Mouse (Mus musculus) erythroid progenitor cell, adult 5-6 weeks (primary cell): ENCODE results near the gene Tars2. TPM values are rescaled to one million over a fixed set of nuclear protein-coding genes. Genes with fewer than 3 reads are reported as not detected.
"Not testable (repeated sequence)": the region's sequence is repeated elsewhere in the genome, so short reads cannot be mapped to it uniquely, and the experiment has no call there.

Source experiments
- ATAC-seq: replicated peaks from 2 replicates; pipeline ENCODE4 v1.8.0; 2016; ENCODE audit warnings: moderate number of reproducible peaks, mild to moderate bottlenecking, moderate TSS enrichment, inconsistent platforms; ENCODE audit not compliant: poor library complexity, low FRiP score, severe bottlenecking
- total RNA-seq, 2 experiments: library from RNA; stranded (forward) in 1 of 2; stranded (reverse) in 1 of 2; fragments of 150-400 nt in 1 of 2; fragments of 186-747, 209-891 nt in 1 of 2; gene quantifications; 2 replicates each; pipeline versions ENCODE4 v1.2.3 to v1.2.4; 2015 to 2017; ENCODE audit warnings: low replicate concordance in 2 of 2

Tars2 gene
- total RNA-seq, 2 experiments from 2014 or later: 0.84 to 8.0 TPM

DNA sequence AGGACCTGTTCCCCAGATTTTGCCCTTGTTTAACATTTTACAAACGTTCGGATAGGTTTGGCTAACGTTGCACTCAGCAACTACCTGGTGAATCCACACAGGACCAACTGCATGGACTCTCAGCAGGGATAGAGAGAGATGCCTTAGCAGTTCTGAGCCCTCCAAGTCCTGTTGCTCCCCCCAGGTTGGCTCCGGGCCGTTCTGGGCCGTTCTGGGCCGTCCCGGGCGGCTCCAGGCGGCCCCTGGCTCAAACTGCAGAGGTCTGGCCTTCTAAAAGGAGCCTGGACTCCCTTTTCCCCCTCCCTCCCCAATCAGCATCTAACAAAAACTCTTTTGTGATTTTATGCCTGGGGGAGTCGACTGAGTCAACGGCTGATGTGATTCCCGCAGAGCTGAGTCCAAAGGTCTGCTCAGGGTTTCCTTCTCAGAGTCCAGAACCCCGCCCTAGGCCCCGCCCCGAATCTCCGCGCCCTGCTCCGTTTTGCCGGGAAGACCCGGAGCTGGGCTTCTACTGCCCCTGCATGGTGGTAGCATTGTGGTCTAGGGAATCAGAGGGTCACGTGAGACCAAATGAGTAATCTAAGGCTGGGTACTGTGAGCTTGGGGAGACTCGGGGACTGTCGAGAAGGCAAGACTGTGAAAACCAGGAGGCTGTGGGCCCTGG lies 58.0 kb downstream of the Tars2 start:
- no peak for ATAC-seq

GRCm38 (mm10) chr3:95701085-95701484 lies 58.9 kb downstream of the Tars2 start:
- no peak for ATAC-seq

- no peak for ATAC-seq
Measured at GRCm38 (mm10) chr3:95700233-95700681, 59.7 kb downstream of the Tars2 start.

- ATAC-seq: no peak
Measured at GRCm38 (mm10) chr3:95698286-95698685, 61.7 kb downstream of the Tars2 start.

- ATAC-seq: no peak
Measured at GRCm38 (mm10) chr3:95696360-95696759, 63.6 kb downstream of the Tars2 start.

- ATAC-seq: no peak
Measured at GRCm38 (mm10) chr3:95695796-95696195, 64.2 kb downstream of the Tars2 start.

GRCm38 (mm10) chr3:95694808-95695703 lies 65.0 kb downstream of the Tars2 start:
- ATAC-seq: no peak

GRCm38 (mm10) chr3:95693821-95694807 lies 65.9 kb downstream of the Tars2 start:
- ATAC-seq: no peak

GRCm38 (mm10) chr3:95692677-95693076 lies 67.3 kb downstream of the Tars2 start:
- no peak for ATAC-seq

GRCm38 (mm10) chr3:95690552-95690951 lies 69.5 kb downstream of the Tars2 start:
- ATAC-seq: not testable (repeated sequence)

Other genes starting within 250 kb of the Tars2 start
- gene Ctss, start 233.4 kb downstream of the Tars2 start, total RNA-seq (2015; ENCODE audit: low replicate concordance): 97.3 and 108 TPM in 2 replicates
- gene Ctss, start 233.4 kb downstream of the Tars2 start, total RNA-seq (2017; ENCODE audit: low replicate concordance): 104 and 120 TPM in 2 replicates
- not detected in 2 replicates for gene Hormad1, start 200.5 kb downstream of the Tars2 start, total RNA-seq (2015; ENCODE audit: low replicate concordance)
- not detected in 2 replicates for gene Hormad1, start 200.5 kb downstream of the Tars2 start, total RNA-seq (2017; ENCODE audit: low replicate concordance)
- gene Golph3l, start 171.3 kb downstream of the Tars2 start, total RNA-seq (2015; ENCODE audit: low replicate concordance): 73.2 and 104 TPM in 2 replicates
- 66.4 and 93.1 TPM in 2 replicates for gene Golph3l, start 171.3 kb downstream of the Tars2 start, total RNA-seq (2017; ENCODE audit: low replicate concordance)
- 65.4 and 75.3 TPM in 2 replicates for gene Ensa, start 135.2 kb downstream of the Tars2 start, total RNA-seq (2015; ENCODE audit: low replicate concordance)
- 117 and 119 TPM in 2 replicates for gene Ensa, start 135.2 kb downstream of the Tars2 start, total RNA-seq (2017; ENCODE audit: low replicate concordance)
- 161 and 212 TPM in 2 replicates for gene Mcl1, start 101.4 kb downstream of the Tars2 start, total RNA-seq (2015; ENCODE audit: low replicate concordance)
- gene Mcl1, start 101.4 kb downstream of the Tars2 start, total RNA-seq (2017; ENCODE audit: low replicate concordance): 104 and 138 TPM in 2 replicates
- 0.84 TPM in 1 of 2 replicates, not detected in the other for gene Adamtsl4, start 72.3 kb downstream of the Tars2 start, total RNA-seq (2015; ENCODE audit: low replicate concordance)
- 0.39 and 1.2 TPM in 2 replicates for gene Adamtsl4, start 72.3 kb downstream of the Tars2 start, total RNA-seq (2017; ENCODE audit: low replicate concordance)
- 6.5 TPM in 1 of 2 replicates, not detected in the other for gene Ecm1, start 20.6 kb downstream of the Tars2 start, total RNA-seq (2015; ENCODE audit: low replicate concordance)
- not detected in 2 replicates for gene Ecm1, start 20.6 kb downstream of the Tars2 start, total RNA-seq (2017; ENCODE audit: low replicate concordance)
- gene Rprd2, start 58.7 kb upstream of the Tars2 start, total RNA-seq (2015; ENCODE audit: low replicate concordance): 23.5 and 24.9 TPM in 2 replicates
- 21.3 and 24.0 TPM in 2 replicates for gene Rprd2, start 58.7 kb upstream of the Tars2 start, total RNA-seq (2017; ENCODE audit: low replicate concordance)
- 56.2 and 83.6 TPM in 2 replicates for gene Prpf3, start 95.7 kb upstream of the Tars2 start, total RNA-seq (2015; ENCODE audit: low replicate concordance)
- gene Prpf3, start 95.7 kb upstream of the Tars2 start, total RNA-seq (2017; ENCODE audit: low replicate concordance): 37.7 and 84.2 TPM in 2 replicates
- 43.2 and 59.5 TPM in 2 replicates for gene Mrps21, start 111.3 kb upstream of the Tars2 start, total RNA-seq (2015; ENCODE audit: low replicate concordance)
- 102 and 123 TPM in 2 replicates for gene Mrps21, start 111.3 kb upstream of the Tars2 start, total RNA-seq (2017; ENCODE audit: low replicate concordance)
- gene Ciart, start 122.0 kb upstream of the Tars2 start, total RNA-seq (2015; ENCODE audit: low replicate concordance): not detected in 2 replicates
- gene Ciart, start 122.0 kb upstream of the Tars2 start, total RNA-seq (2017; ENCODE audit: low replicate concordance): 1.8 TPM in 1 of 2 replicates, not detected in the other
- 8.8 and 10.1 TPM in 2 replicates for gene BC028528, start 131.8 kb upstream of the Tars2 start, total RNA-seq (2015; ENCODE audit: low replicate concordance)
- 5.8 and 26.0 TPM in 2 replicates for gene BC028528, start 131.8 kb upstream of the Tars2 start, total RNA-seq (2017; ENCODE audit: low replicate concordance)
- 7.6 and 8.0 TPM in 2 replicates for gene Aph1a, start 133.8 kb upstream of the Tars2 start, total RNA-seq (2015; ENCODE audit: low replicate concordance)
- gene Aph1a, start 133.8 kb upstream of the Tars2 start, total RNA-seq (2017; ENCODE audit: low replicate concordance): 9.6 and 14.6 TPM in 2 replicates
- not detected in 2 replicates for gene Car14, start 144.5 kb upstream of the Tars2 start, total RNA-seq (2015; ENCODE audit: low replicate concordance)
- not detected in 2 replicates for gene Car14, start 144.5 kb upstream of the Tars2 start, total RNA-seq (2017; ENCODE audit: low replicate concordance)
- 153 and 197 TPM in 2 replicates for gene Anp32e, start 169.0 kb upstream of the Tars2 start, total RNA-seq (2015; ENCODE audit: low replicate concordance)
- 541 and 717 TPM in 2 replicates for gene Anp32e, start 169.0 kb upstream of the Tars2 start, total RNA-seq (2017; ENCODE audit: low replicate concordance)
- 12.6 and 13.4 TPM in 2 replicates for gene Plekho1, start 235.8 kb upstream of the Tars2 start, total RNA-seq (2015; ENCODE audit: low replicate concordance)
- 8.6 and 18.6 TPM in 2 replicates for gene Plekho1, start 235.8 kb upstream of the Tars2 start, total RNA-seq (2017; ENCODE audit: low replicate concordance)